Mouse (Mus musculus) embryonic facial prominence, embryonic 14.5 days (tissue): ENCODE results near the gene Gm9972. TPM values are rescaled to one million over a fixed set of nuclear protein-coding genes. Genes with fewer than 3 reads are reported as not detected.

Source experiments
- ATAC-seq: fragments of 200-750 bp; cut with Nextera tagmentation; 2 replicates; pipeline ENCODE4 v1.8.0; 2017; ENCODE audit warnings: low read depth, moderate number of reproducible peaks, moderate TSS enrichment
- DNase-seq: peaks from one replicate; pipeline ENCODE4 v3.0.0-alpha.2; 2015; ENCODE audit warnings: low spot score
- H3K27ac ChIP-seq: fragments of 300-500 bp; sonication (generic); replicated peaks from 2 replicates; pipeline ENCODE4 v1.5.1; 2014; ENCODE audit warnings: low read depth, mild to moderate bottlenecking, low read length, moderate library complexity
- H3K27me3 ChIP-seq: fragments of 300-500 bp; sonication (generic); replicated peaks from 2 replicates; pipeline ENCODE4 v1.6.1; 2014; ENCODE audit warnings: low read length; ENCODE audit not compliant: control insufficient read depth, insufficient read depth
- H3K36me3 ChIP-seq: fragments of 300-500 bp; sonication (generic); 2 replicates; pipeline ENCODE4 v1.6.1; 2014; ENCODE audit warnings: low read length, mixed read lengths; ENCODE audit not compliant: control insufficient read depth, insufficient read depth
- H3K4me1 ChIP-seq: fragments of 300-500 bp; sonication (generic); 2 replicates; pipeline ENCODE4 v1.6.1; 2014; ENCODE audit warnings: antibody characterized with exemption, low read length; ENCODE audit not compliant: control insufficient read depth, insufficient read depth
- H3K4me2 ChIP-seq: fragments of 300-500 bp; sonication (generic); 2 replicates; pipeline ENCODE4 v1.6.1; 2014; ENCODE audit warnings: low read depth, mild to moderate bottlenecking, low read length, moderate library complexity, mixed read lengths
- H3K4me3 ChIP-seq: fragments of 300-500 bp; sonication (generic); 2 replicates; pipeline ENCODE4 v1.5.1; 2014; ENCODE audit warnings: low read depth, mild to moderate bottlenecking, low read length
- H3K9ac ChIP-seq: fragments of 300-500 bp; sonication (generic); 2 replicates; pipeline ENCODE4 v1.6.1; 2014; ENCODE audit warnings: low read depth, mild to moderate bottlenecking, low read length, moderate library complexity, mixed read lengths
- H3K9me3 ChIP-seq: fragments of 300-500 bp; sonication (generic); 2 replicates; pipeline ENCODE4 v1.6.1; 2016; ENCODE audit warnings: low read length; ENCODE audit not compliant: control insufficient read depth
- WGBS: fragments of 180-500 bp; shearing (Covaris S2); extraction: QIAGEN DNeasy Blood & Tissue Kit; methylation state at CpG from one replicate; pipeline ENCODE4 v1.1.7; 2014; 5-methylcytosine and 5-hydroxymethylcytosine counted together
- polyA plus RNA-seq: library from polyadenylated mRNA; unstranded; fragments of >200 nt; fragmentation: Nextera tagmentation; extraction: Ambion mirVana; gene quantifications from 2 replicates; pipeline ENCODE4 v1.2.1, GENCODE M21; 2014

Gene Gm9972
- polyA plus RNA-seq, 1 experiment from 2014 or later: not detected

- Histone ChIP-seq H3K27ac (no peak overlapping the region), H3K27me3 (no peaks in the 10 kb centered on the region), H3K4me2 (no peak overlapping the region), H3K9me3 (no peaks in the 10 kb centered on the region), H3K4me1 (no peaks in the 10 kb centered on the region), H3K9ac (no peak overlapping the region), H3K4me3 (no peak overlapping the region), H3K36me3 (no peaks in the 10 kb centered on the region)
- DNase-seq (no peak), ATAC-seq (no peak)
- WGBS: 83% methylated on average over 5 of the region's 5 CpGs
Observed at GRCm38 (mm10) chr11:43054972-43055371, 19.4 kb downstream of the Gm9972 start.

- no peak for ATAC-seq
- Histone ChIP-seq H3K4me1 (no peaks in the 10 kb centered on the region), H3K9me3 (no peaks in the 10 kb centered on the region), H3K27me3 (no peaks in the 10 kb centered on the region), H3K9ac (no peak overlapping the region), H3K4me2 (no peak overlapping the region), H3K27ac (no peak overlapping the region), H3K36me3 (no peaks in the 10 kb centered on the region), H3K4me3 (no peak overlapping the region)
- WGBS: 36% methylated on average over 5 of the region's 5 CpGs
- DNase-seq: no peak
Observed at GRCm38 (mm10) chr11:43059437-43059970, 24.0 kb downstream of the Gm9972 start.

GRCm38 (mm10) chr11:43062286-43062685 lies 26.7 kb downstream of the Gm9972 start:
- ATAC-seq (no peak), DNase-seq (no peak)
- WGBS: 63% methylated on average over 3 of the region's 3 CpGs
- H3K36me3 ChIP-seq: no peaks in the 10 kb centered on the region
- H3K27ac ChIP-seq: no peak overlapping the region
- no peaks in the 10 kb centered on the region for H3K9me3 ChIP-seq
- H3K4me1 ChIP-seq: no peaks in the 10 kb centered on the region
- no peaks in the 10 kb centered on the region for H3K27me3 ChIP-seq
- no peak overlapping the region for H3K4me3 ChIP-seq
- H3K9ac ChIP-seq: no peak overlapping the region
- no peak overlapping the region for H3K4me2 ChIP-seq

- ATAC-seq: no peak
- Histone ChIP-seq H3K27ac (no peak overlapping the region), H3K4me1 (no peaks in the 10 kb centered on the region), H3K36me3 (no peaks in the 10 kb centered on the region), H3K4me3 (no peak overlapping the region), H3K9me3 (no peaks in the 10 kb centered on the region), H3K9ac (no peak overlapping the region), H3K4me2 (no peak overlapping the region), H3K27me3 (no peaks in the 10 kb centered on the region)
- 66% methylated on average over 8 of the region's 8 CpGs for WGBS
- no peak for DNase-seq
Observed at GRCm38 (mm10) chr11:43086309-43087050, 50.9 kb downstream of the Gm9972 start.

Other genes with a start within 250 kb of the Gm9972 start
- 2.0 and 2.2 TPM in 2 replicates for gene Atp10b, start 114.1 kb downstream of the Gm9972 start, polyA plus RNA-seq